Mouse (Mus musculus) MEL (cell line): ENCODE measurements around the gene Klc1. TPM values are rescaled to one million over a fixed set of nuclear protein-coding genes. Genes with fewer than 3 reads are reported as not detected.

Experiments
- DNase-seq: peaks from one replicate; pipeline ENCODE4 v3.0.0; 2011; ENCODE audit warnings: low read depth, low spot score
- H3K27ac ChIP-seq: 2 replicates; pipeline ENCODE4 v1.5.1; 2012; ENCODE audit warnings: low read depth, mild to moderate bottlenecking, control low read depth, low read length, moderate library complexity; ENCODE audit not compliant: control insufficient read depth
- H3K27me3 ChIP-seq, 2 experiments: fragments of 150-350 bp in 1 of 2; sonication (generic) in 1 of 2; 2 replicates each; pipeline ENCODE4 v1.6.1; 2012; ENCODE audit warnings: low read length in 2 of 2, mild to moderate bottlenecking in 2 of 2, improper control_type of control experiment in 1 of 2, moderate library complexity in 1 of 2; ENCODE audit not compliant: insufficient read depth in 2 of 2, control insufficient read depth in 1 of 2
- H3K36me3 ChIP-seq, 2 experiments: 2 replicates each; pipeline ENCODE4 v1.6.1; 2012 to 2014; ENCODE audit warnings: low read length in 2 of 2, improper control_type of control experiment in 1 of 2, inconsistent platforms in 1 of 2, mild to moderate bottlenecking in 1 of 2; ENCODE audit not compliant: insufficient read depth in 2 of 2, control insufficient read depth in 1 of 2
- H3K4me1 ChIP-seq, 2 experiments: fragments of 150-350 bp in 1 of 2; sonication (generic) in 1 of 2; 2 replicates each; pipeline ENCODE4 v1.6.1; 2012; ENCODE audit warnings: low read length in 2 of 2, improper control_type of control experiment in 1 of 2, mild to moderate bottlenecking in 1 of 2; ENCODE audit not compliant: insufficient read depth in 2 of 2, control insufficient read depth in 1 of 2
- H3K4me3 ChIP-seq, 2 experiments: fragments of 150-350 bp in 1 of 2; sonication (generic) in 1 of 2; 2 replicates each; pipeline ENCODE4 v1.5.1; 2012; ENCODE audit warnings: low read depth in 2 of 2, low read length in 2 of 2, mild to moderate bottlenecking in 2 of 2, moderate library complexity in 2 of 2, control low read depth in 1 of 2, improper control_type of control experiment in 1 of 2; ENCODE audit not compliant: control insufficient read depth in 1 of 2, insufficient read depth in 1 of 2
- H3K79me2 ChIP-seq: 2 replicates; pipeline ENCODE4 v1.6.1; 2012; ENCODE audit warnings: mild to moderate bottlenecking, low read length, moderate library complexity; ENCODE audit not compliant: control insufficient read depth, poor library complexity, insufficient read depth
- H3K9ac ChIP-seq: 2 replicates; pipeline ENCODE4 v1.6.1; 2012; ENCODE audit warnings: low read depth, mild to moderate bottlenecking, control low read depth, low read length, moderate library complexity; ENCODE audit not compliant: control insufficient read depth, poor library complexity, severe bottlenecking
- H3K9me3 ChIP-seq: fragments of 150-350 bp; sonication (generic); replicated peaks from 2 replicates; pipeline ENCODE4 v1.6.1; 2012; ENCODE audit warnings: mild to moderate bottlenecking, low read length, improper control_type of control experiment, moderate library complexity; ENCODE audit not compliant: insufficient read depth
- BHLHE40 ChIP-seq: IDR thresholded peaks from 2 replicates; pipeline ENCODE4 v1.6.1; 2012; ENCODE audit warnings: low read depth, mild to moderate bottlenecking, inconsistent platforms, low read length, improper control_type of control experiment, borderline replicate concordance
- CHD1 ChIP-seq: IDR thresholded peaks from 2 replicates; pipeline ENCODE4 v1.6.1; 2012; ENCODE audit warnings: low read depth, mild to moderate bottlenecking, inconsistent platforms, low read length, improper control_type of control experiment
- CHD2 ChIP-seq: IDR thresholded peaks from 2 replicates; pipeline ENCODE4 v1.6.1; 2011; ENCODE audit warnings: low read length, improper control_type of control experiment
- CTCF ChIP-seq, 3 experiments: IDR thresholded peaks in 2 of 3; conservative IDR thresholded peaks in 1 of 3; 2 replicates each; pipeline ENCODE4 v1.5.1; 2011 to 2012; ENCODE audit warnings: low read length in 3 of 3, low read depth in 2 of 3, mild to moderate bottlenecking in 2 of 3, improper control_type of control experiment in 1 of 3, inconsistent platforms in 1 of 3, mixed read lengths in 1 of 3, moderate library complexity in 1 of 3; ENCODE audit not compliant: control insufficient read depth in 1 of 3, insufficient read depth in 1 of 3, poor library complexity in 1 of 3, severe bottlenecking in 1 of 3
- ELF1 ChIP-seq: IDR thresholded peaks from 2 replicates; pipeline ENCODE4 v1.6.1; 2014; ENCODE audit warnings: low read depth, mild to moderate bottlenecking, inconsistent platforms, low read length, improper control_type of control experiment, moderate library complexity
- ETS1 ChIP-seq: IDR thresholded peaks from 2 replicates; pipeline ENCODE4 v1.6.1; 2012; ENCODE audit warnings: low read depth, mild to moderate bottlenecking, inconsistent platforms, low read length, improper control_type of control experiment, moderate library complexity
- GATA1 ChIP-seq: IDR thresholded peaks from 2 replicates; pipeline ENCODE4 v1.6.1; 2011; ENCODE audit warnings: low read depth, low read length, improper control_type of control experiment
- JUND ChIP-seq: IDR thresholded peaks from 2 replicates; pipeline ENCODE4 v1.6.1; 2011; ENCODE audit warnings: low read depth, mild to moderate bottlenecking, improper control_type of control experiment, low read length
- MAFK ChIP-seq: IDR thresholded peaks from 2 replicates; pipeline ENCODE4 v1.6.1; 2011; ENCODE audit warnings: low read depth, mild to moderate bottlenecking, low read length, improper control_type of control experiment, borderline replicate concordance
- MAZ ChIP-seq: IDR thresholded peaks from 2 replicates; pipeline ENCODE4 v1.6.1; 2012; ENCODE audit warnings: low read depth, mild to moderate bottlenecking, inconsistent platforms, low read length, improper control_type of control experiment
- MEF2A ChIP-seq: IDR thresholded peaks from 2 replicates; pipeline ENCODE4 v1.6.1; 2014; ENCODE audit warnings: low read depth, mild to moderate bottlenecking, inconsistent platforms, low read length, improper control_type of control experiment; ENCODE audit not compliant: poor library complexity, insufficient replicate concordance, severe bottlenecking; ENCODE audit errors: extremely low read depth
- MYC ChIP-seq: IDR thresholded peaks from 2 replicates; pipeline ENCODE4 v1.6.1; 2011; ENCODE audit warnings: low read depth, mild to moderate bottlenecking, low read length, improper control_type of control experiment, moderate library complexity
- POLR2A ChIP-seq, 2 experiments: IDR thresholded peaks; 2 replicates each; pipeline ENCODE4 v1.6.1; 2011 to 2012; ENCODE audit warnings: low read length in 2 of 2, mild to moderate bottlenecking in 2 of 2, control low read depth in 1 of 2, improper control_type of control experiment in 1 of 2, low read depth in 1 of 2, moderate library complexity in 1 of 2; ENCODE audit not compliant: control insufficient read depth in 1 of 2, insufficient read depth in 1 of 2, poor library complexity in 1 of 2
- SIN3A ChIP-seq: IDR thresholded peaks from 2 replicates; pipeline ENCODE4 v1.6.1; 2012; ENCODE audit warnings: low read length, improper control_type of control experiment, inconsistent platforms
- USF1 ChIP-seq: IDR thresholded peaks from 2 replicates; pipeline ENCODE4 v1.6.1; 2014; ENCODE audit warnings: low read depth, mild to moderate bottlenecking, inconsistent platforms, low read length, improper control_type of control experiment, moderate library complexity
- ZC3H11A ChIP-seq: IDR thresholded peaks from 2 replicates; pipeline ENCODE4 v1.6.1; 2012; ENCODE audit warnings: low read depth, mild to moderate bottlenecking, inconsistent platforms, low read length, improper control_type of control experiment
- ZNF384 ChIP-seq: IDR thresholded peaks from 2 replicates; pipeline ENCODE4 v1.6.1; 2012; ENCODE audit warnings: low read depth, mild to moderate bottlenecking, inconsistent platforms, low read length, improper control_type of control experiment
- polyA plus RNA-seq, 2 experiments: library from polyadenylated mRNA; stranded (reverse) in 1 of 2; unstranded in 1 of 2; fragments of >175 nt in 1 of 2; fragments of >200 nt in 1 of 2; gene quantifications; 2 replicates each; pipeline versions ENCODE4 v1.2.1 to v1.2.4; 2012; ENCODE audit warnings: low replicate concordance in 2 of 2, low read depth in 1 of 2; ENCODE audit not compliant: insufficient read length in 2 of 2, insufficient read depth in 1 of 2, missing spikeins in 1 of 2
- total RNA-seq: library from RNA; depleted of rRNA; stranded (reverse); fragments of 300-350 nt; gene quantifications from 2 replicates; pipeline ENCODE4 v1.2.3, GENCODE M21; 2012

Klc1 gene
- total and polyA plus RNA-seq, 3 experiments, result 30.7 to 60.4 TPM; not detected in 1

DNA sequence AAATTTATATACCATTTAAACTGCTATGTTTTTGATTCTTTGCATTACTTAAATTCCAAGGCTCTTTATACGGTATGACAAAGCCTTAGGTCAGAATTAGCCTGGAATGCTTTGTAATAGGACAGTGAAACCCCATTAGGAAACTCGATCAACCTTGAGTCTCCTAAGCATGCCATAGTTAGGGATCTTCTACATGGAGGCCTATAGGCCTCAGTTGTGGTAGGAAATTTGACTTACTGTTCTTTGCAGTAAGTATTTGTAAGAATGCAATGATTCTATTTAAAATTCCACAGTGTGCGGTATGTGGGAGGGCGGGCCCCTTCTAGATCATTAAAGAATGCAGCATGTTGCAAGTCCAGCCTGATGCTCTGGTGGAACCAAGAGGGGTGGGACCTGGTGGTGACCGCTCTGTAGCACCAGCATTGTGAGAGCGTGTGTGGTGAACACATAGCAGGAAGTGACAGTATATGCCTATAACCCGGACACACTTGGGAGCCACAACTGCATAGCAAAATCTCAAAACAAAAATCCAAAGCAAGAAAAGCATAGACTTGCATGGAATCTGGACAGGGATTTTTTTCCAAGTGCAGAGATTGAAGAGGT is 1.8 kb downstream of the Klc1 start:
- H3K79me2 ChIP-seq, result peaks cover 32% of the 10 kb centered on the region
- no peaks in the 10 kb centered on the region for H3K27me3 ChIP-seq
- H3K4me3 ChIP-seq, result peak overlapping the region in 1 of 2 experiments; percentile 94; a peak in 2 of 4 replicates
- no peak overlapping the region; the same call in 1 of the 2 replicates for H3K9ac ChIP-seq
- H3K4me1 ChIP-seq, result peaks cover 7 to 9% of the 10 kb centered on the region in 2 experiments; a peak in 3 of 4 replicates
- DNase-seq, result no peak
- no peaks in the 10 kb centered on the region for H3K9me3 ChIP-seq
- TF ChIP-seq MAZ, result no peak
- TF ChIP-seq, all 39 proteins: peak for 0
- peaks cover 0 to 6% of the 10 kb centered on the region in 2 experiments; a peak in 2 of 4 replicates for H3K36me3 ChIP-seq
- H3K27ac ChIP-seq, result no peak overlapping the region

GRCm38 (mm10) chr12:111762620-111763280 is 4.1 kb downstream of the Klc1 start:
- Histone ChIP-seq H3K36me3 (peaks cover 0 to 6% of the 10 kb centered on the region in 2 experiments; a peak in 2 of 4 replicates), H3K9ac (no peak overlapping the region), H3K27me3 (no peaks in the 10 kb centered on the region), H3K27ac (no peak overlapping the region), H3K79me2 (peaks cover 33% of the 10 kb centered on the region), H3K9me3 (no peaks in the 10 kb centered on the region), H3K4me1 (peaks cover 7% of the 10 kb centered on the region in 2 experiments; a peak in 3 of 4 replicates), H3K4me3 (no peak overlapping the region)
- DNase-seq, result no peak
- TF ChIP-seq CHD1 (no peak), MAZ (no peak), CTCF (IDR thresholded peaks at IDR 0.05 in 2 of 3, conservative IDR thresholded peaks at IDR 0.05 in 1 of 3; ENCODE audit: control insufficient read depth in 1 of 3, insufficient read depth in 1 of 3, low read depth in 2 of 3, low read length in 3 of 3, poor library complexity in 1 of 3, severe bottlenecking in 1 of 3) (no peak), SIN3A (no peak), BHLHE40 (no peak), USF1 (no peak), ETS1 (no peak)

DNA sequence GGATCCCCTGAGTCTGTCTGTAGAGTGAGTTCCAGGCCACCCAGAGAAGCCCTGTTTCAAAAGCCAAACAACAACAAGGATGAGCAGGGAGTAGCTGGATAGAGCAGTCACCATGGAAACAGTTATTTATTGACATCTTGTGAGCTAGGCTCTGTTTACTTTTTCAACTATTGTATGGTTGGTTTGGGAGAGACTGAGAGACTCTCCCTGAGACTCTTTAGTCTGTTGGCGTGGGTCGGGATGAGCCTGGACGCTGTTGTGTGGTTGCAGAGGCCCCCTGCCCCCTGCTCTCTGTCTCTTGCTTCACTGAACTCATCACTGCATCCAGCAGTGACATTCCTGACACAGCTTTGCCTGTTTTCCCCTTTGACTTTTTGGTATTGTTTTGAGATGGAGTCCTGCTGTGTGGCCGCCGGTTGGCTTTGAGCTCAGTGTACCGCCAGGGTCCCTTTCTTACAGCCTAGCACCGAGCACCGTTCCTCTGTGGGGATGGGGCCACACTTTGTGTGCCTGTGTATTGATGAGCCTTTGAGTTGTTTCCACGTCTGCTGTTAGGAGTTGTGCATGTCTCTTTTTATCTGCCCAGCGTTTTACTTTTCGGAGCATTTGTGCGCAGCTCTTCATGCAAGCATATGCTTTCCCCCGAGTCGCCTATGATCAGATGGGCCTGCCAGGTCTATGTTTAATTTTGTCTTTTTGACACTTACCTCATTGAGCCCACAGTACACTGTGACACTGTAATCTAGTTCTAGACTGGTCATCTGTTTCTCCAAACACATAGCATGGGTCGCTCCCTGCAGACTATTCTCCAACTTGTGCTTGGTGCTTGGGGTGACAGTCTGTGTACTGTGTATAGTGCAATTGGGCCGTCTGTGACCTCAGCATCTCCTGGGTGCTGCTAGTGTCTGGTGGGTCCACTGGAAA is 7.9 kb downstream of the Klc1 start:
- Histone ChIP-seq H3K36me3 (peaks cover 0 to 2% of the 10 kb centered on the region in 2 experiments; a peak in 1 of 4 replicates), H3K4me1 (0 out of 4 replicates have a peak, but pooled peaks cover 2 to 8% of the 10 kb centered on the region in 2 experiments), H3K79me2 (peaks cover 25% of the 10 kb centered on the region), H3K9me3 (no peaks in the 10 kb centered on the region), H3K27me3 (no peaks in the 10 kb centered on the region), H3K4me3 (no peak overlapping the region), H3K27ac (no peak overlapping the region), H3K9ac (no peak overlapping the region)
- no peak for DNase-seq
- no peak for TF ChIP-seq JUND
- TF ChIP-seq SIN3A, result no peak
- no peak for TF ChIP-seq ZNF384
- no peak for TF ChIP-seq MYC
- no peak for TF ChIP-seq MAFK
- TF ChIP-seq MEF2A, result no peak
- no peak for TF ChIP-seq ELF1
- TF ChIP-seq GATA1, result no peak
- no peak for TF ChIP-seq USF1
- TF ChIP-seq CHD2, result no peak
- TF ChIP-seq ZC3H11A, result no peak
- TF ChIP-seq POLR2A (IDR thresholded peaks at IDR 0.05; ENCODE audit: control insufficient read depth in 1 of 2, insufficient read depth in 1 of 2, low read depth in 1 of 2, low read length in 2 of 2, poor library complexity in 1 of 2), result no peak
- TF ChIP-seq, all 39 proteins: peak for 0
